Mouse (Mus musculus): ENCODE data around the gene Dio1.

The Dio1 gene

DNA sequence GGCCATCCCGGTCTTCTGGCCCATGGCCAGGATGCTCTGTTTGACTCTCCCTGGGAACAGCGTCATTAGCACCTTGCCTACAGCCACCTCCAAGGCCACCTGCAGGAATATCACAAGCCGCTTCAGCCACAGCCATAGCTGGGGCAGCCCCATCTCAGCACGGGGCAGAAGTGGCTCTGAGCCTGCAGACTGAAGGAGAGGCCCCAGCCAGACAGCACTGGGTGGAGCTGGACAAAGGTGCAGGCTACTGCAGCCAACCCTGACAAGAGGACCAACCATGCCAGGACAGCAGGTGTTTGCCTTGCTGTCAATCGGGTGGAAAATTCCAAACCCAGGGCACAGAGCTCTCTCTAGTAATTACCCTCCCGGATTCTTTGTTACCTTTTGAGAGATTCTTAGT is at the start of gene Dio1:
Dio1 (minus strand) TSS at position 204 of the 400 bp plus-strand sequence.
- DNase-seq (ENCODE audit: extremely low spot score, low read depth, low spot score) = no peak

DNA sequence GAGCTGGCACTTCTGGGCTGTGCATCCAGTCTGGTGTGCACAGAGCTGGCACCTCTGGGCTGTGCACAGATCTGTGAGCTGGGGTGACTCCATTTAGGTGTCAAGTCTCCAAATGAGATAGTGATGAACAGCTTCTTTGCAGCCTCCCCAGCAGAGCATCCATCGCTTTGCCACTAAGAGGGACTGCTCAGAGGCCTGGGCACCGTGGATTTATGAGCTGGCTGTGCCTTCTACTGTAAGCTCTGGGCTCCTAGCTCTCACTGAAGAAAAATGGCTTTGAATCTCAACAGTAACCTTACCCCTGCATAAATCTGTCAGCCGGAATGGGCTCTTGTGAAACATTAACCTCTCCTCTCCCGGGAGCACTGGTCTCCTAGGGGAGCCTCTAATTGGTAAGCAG is 47.6 kb upstream of the Dio1 start:
- DNase-seq (ENCODE audit: extremely low spot score, low read depth, low spot score) = no peak

- no peak for DNase-seq (ENCODE audit: extremely low spot score, low read depth, low spot score)
These were observed 47.2 kb upstream of the Dio1 start for GRCm38 (mm10) chr4:107354126-107354525.

GRCm38 (mm10) chr4:107353612-107354011 is 46.6 kb upstream of the Dio1 start:
- DNase-seq (ENCODE audit: extremely low spot score, low read depth, low spot score) = no peak

- DNase-seq (ENCODE audit: extremely low spot score, low read depth, low spot score) = no peak
These were observed 44.4 kb upstream of the Dio1 start for GRCm38 (mm10) chr4:107351368-107351767.

GRCm38 (mm10) chr4:107349311-107350008 is 42.5 kb upstream of the Dio1 start:
- DNase-seq (ENCODE audit: extremely low spot score, low read depth, low spot score) = no peak

- no peak for DNase-seq (ENCODE audit: extremely low spot score, low read depth, low spot score)
These were observed 41.8 kb upstream of the Dio1 start for GRCm38 (mm10) chr4:107348529-107349310.

- DNase-seq (ENCODE audit: extremely low spot score, low read depth, low spot score) = no peak
These were observed 40.3 kb upstream of the Dio1 start for GRCm38 (mm10) chr4:107347221-107347620.

GRCm38 (mm10) chr4:107344612-107345011 is 37.6 kb upstream of the Dio1 start:
- DNase-seq (ENCODE audit: extremely low spot score, low read depth, low spot score) = no peak

GRCm38 (mm10) chr4:107341354-107341753 is 34.4 kb upstream of the Dio1 start:
- no peak for DNase-seq (ENCODE audit: extremely low spot score, low read depth, low spot score)

- no peak for DNase-seq (ENCODE audit: extremely low spot score, low read depth, low spot score)
These were observed 30.5 kb upstream of the Dio1 start for GRCm38 (mm10) chr4:107337455-107337854.

GRCm38 (mm10) chr4:107336356-107336755 is 29.4 kb upstream of the Dio1 start:
- no peak for DNase-seq (ENCODE audit: extremely low spot score, low read depth, low spot score)

GRCm38 (mm10) chr4:107333514-107333913 is 26.5 kb upstream of the Dio1 start:
- no peak for DNase-seq (ENCODE audit: extremely low spot score, low read depth, low spot score)

DNA sequence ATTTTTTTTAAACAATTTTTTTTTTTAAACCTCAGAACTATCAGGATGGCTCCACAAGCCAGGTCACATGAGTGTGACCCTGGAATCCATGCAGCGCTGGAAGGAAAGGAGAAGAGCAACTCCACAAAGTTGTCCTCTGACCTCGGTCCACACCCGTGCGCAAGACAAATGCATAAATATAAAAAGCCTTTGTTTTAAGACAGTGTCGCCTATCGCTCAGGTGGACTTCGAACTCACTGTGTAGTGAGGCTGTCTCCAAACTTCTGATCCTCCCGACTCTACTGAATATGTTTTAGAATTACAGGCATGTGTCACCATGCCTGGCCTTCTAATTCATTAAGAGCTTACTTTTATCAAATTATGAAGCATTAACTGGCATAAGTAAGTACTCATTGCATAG is 21.6 kb upstream of the Dio1 start:
- DNase-seq (ENCODE audit: extremely low spot score, low read depth, low spot score) = no peak

DNA sequence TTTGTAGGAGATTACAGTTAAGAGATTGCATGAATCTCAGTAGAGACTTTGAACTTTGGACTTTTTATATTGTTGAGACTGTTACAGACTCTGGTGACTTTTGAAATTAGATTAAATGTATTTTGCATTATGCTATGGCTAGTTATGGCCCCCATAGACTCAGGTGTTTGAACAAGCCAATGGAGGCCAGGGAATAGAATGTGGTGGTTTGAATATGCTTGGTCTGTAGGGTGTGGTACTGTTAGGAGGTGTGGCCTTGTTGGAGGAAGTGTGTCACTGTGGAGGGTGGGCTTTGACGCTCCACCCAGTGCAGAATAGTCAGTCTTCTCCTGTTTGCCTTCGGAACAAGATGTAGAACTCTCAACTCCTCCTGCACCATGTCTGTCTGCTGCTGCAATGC is 16.1 kb upstream of the Dio1 start:
- no peak for DNase-seq (ENCODE audit: extremely low spot score, low read depth, low spot score)

DNA sequence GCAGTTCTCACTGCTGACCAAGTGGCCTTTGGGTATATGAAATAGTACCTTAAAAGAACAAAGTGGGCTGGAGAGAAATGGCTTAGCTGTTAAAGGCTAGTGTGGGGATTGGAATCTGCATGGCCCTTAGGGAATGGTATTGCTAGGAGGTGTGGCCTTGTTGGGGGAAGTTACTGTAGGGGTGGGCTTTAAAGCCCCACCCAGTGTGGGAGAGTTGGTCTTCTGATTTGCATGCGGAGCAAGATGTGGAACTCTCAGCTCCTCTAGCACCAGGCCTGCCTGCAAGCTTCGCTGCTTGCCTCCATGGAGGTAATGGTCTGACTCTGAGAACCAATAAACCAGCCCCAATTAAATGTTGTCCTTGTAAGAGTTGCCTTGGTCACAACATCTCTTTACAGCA is 14.1 kb upstream of the Dio1 start:
- DNase-seq (ENCODE audit: extremely low spot score, low read depth, low spot score) = no peak

- DNase-seq (ENCODE audit: extremely low spot score, low read depth, low spot score) = no peak
These were observed 11.7 kb upstream of the Dio1 start for GRCm38 (mm10) chr4:107318646-107319045.

DNA sequence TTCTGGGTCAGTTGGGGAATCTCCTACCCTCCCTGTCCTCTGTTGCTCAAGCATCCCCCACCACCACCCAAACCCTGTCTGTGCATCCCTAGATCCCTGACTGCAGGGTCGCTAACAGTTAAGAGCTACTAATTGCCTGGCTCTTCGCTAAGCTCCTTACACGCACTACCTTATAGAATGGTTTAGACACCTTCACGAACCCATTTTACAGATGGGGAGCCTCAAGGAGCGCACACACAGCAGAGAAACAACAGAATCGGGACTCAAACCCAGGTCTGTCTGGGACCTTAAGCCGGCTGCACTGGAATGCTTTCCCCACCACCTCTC is 7.5 kb upstream of the Dio1 start:
- DNase-seq (ENCODE audit: extremely low spot score, low read depth, low spot score) = no peak

DNA sequence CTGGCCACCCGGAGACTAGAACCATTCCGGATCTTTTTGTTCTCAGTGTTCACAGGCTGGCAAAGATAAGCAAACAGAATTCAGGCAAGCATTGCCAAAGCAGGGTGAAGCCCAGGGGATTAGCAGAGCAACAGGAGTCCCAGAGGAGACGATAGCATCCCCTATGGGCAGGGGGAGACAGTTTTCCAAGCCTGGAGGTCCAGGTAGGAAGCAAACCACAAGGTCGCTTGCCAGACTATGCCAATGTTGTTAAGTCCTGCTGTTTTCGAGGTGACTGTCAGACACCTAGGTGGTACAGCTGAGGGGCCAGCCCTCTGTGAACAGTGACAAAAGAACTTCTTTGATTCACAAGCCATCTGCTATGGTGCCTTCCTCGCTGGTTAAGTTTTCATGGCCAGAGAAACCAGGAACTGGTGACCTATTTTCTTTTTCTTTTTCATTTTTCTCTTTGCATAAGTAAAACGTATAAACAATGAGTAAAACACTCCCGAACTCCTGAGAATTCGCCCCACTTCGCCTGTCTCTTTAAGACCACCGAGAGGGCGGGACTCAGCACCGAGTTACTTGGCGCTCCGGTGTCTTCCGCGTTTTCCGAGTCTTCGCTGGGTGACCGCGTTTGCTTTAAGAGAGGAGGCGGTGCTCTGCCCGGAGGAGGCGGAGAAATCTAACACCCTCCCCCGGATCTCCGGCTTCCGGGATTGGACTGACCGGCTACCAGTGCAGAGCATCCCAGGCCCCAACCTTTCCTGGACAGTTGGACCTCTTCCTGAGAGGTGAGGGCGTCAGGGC is 6.9 kb upstream of the Dio1 start, which contains the start of gene Yipf1:
Yipf1 (plus strand) TSS at position 674 of the 789 bp plus-strand sequence.
- peak; percentile 56 for DNase-seq (ENCODE audit: extremely low spot score, low read depth, low spot score)

- DNase-seq (ENCODE audit: extremely low spot score, low read depth, low spot score) = no peak
These were observed 3.4 kb downstream of the Dio1 start for GRCm38 (mm10) chr4:107303531-107303930.

- no peak for DNase-seq (ENCODE audit: extremely low spot score, low read depth, low spot score)
These were observed 4.1 kb downstream of the Dio1 start for GRCm38 (mm10) chr4:107302832-107303231.

DNA sequence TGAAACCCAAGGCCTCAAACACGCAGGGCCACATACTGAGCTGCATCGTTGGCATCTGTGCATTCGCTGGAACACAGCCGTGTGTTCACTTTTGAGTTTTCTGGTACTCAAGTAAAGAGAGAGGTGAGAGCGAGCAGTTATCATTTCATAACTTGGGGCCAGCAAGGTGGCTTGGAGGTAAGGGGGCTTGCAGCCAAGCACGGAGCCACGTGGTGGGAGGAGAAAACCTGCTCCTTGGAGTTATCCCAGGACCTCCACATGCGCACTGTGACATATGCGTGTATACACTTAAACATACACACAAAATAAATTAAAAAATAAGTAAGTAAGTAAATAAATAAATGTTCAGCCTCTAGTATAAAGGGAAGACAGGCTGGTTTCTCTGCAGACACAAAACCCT is 4.7 kb downstream of the Dio1 start:
- no peak for DNase-seq (ENCODE audit: extremely low spot score, low read depth, low spot score)

Data from hindlimb bud, embryonic 11.5 days (tissue).